Mouse (Mus musculus) stomach, embryonic 16.5 days (tissue): ENCODE data around the gene Fam83f. TPM values are rescaled to one million over a fixed set of nuclear protein-coding genes. Genes with fewer than 3 reads are reported as not detected.

Source experiments
- ATAC-seq: fragments of 200-750 bp; cut with Nextera tagmentation; 2 replicates; pipeline ENCODE4 v1.8.0; 2017; ENCODE audit warnings: moderate number of reproducible peaks, moderate TSS enrichment; ENCODE audit not compliant: insufficient read depth, low FRiP score
- H3K27ac ChIP-seq: fragments of 300-500 bp; sonication (generic); 2 replicates; pipeline ENCODE4 v1.5.1; 2014; ENCODE audit warnings: low read length
- H3K27me3 ChIP-seq: fragments of 300-500 bp; sonication (generic); 2 replicates; pipeline ENCODE4 v1.6.1; 2014; ENCODE audit warnings: low read length, control low read depth, mixed read lengths; ENCODE audit not compliant: control insufficient read depth, insufficient read depth
- H3K36me3 ChIP-seq: fragments of 300-500 bp; sonication (generic); 2 replicates; pipeline ENCODE4 v1.6.1; 2014; ENCODE audit warnings: low read length; ENCODE audit not compliant: control insufficient read depth, insufficient read depth
- H3K4me1 ChIP-seq: fragments of 300-500 bp; sonication (generic); 2 replicates; pipeline ENCODE4 v1.6.1; 2014; ENCODE audit warnings: low read length, control low read depth, mixed read lengths; ENCODE audit not compliant: control insufficient read depth, insufficient read depth
- H3K4me2 ChIP-seq: fragments of 300-500 bp; sonication (generic); 2 replicates; pipeline ENCODE4 v1.6.1; 2014; ENCODE audit warnings: low read depth, low read length, mixed read lengths
- H3K4me3 ChIP-seq: fragments of 300-500 bp; sonication (generic); replicated peaks from 2 replicates; pipeline ENCODE4 v1.5.1; 2014; ENCODE audit warnings: mild to moderate bottlenecking, low read length
- H3K9ac ChIP-seq: fragments of 300-500 bp; sonication (generic); 2 replicates; pipeline ENCODE4 v1.6.1; 2014; ENCODE audit warnings: low read length
- H3K9me3 ChIP-seq: fragments of 300-500 bp; sonication (generic); replicated peaks from 2 replicates; pipeline ENCODE4 v1.6.1; 2016; ENCODE audit warnings: low read length, control low read depth; ENCODE audit not compliant: control insufficient read depth
- WGBS: fragments of 180-500 bp; shearing (Covaris S2); extraction: QIAGEN DNeasy Blood & Tissue Kit; methylation state at CpG from one replicate; pipeline ENCODE4 v1.1.7; 2014; 5-methylcytosine and 5-hydroxymethylcytosine counted together
- polyA plus RNA-seq: library from polyadenylated mRNA; unstranded; fragments of >200 nt; fragmentation: Nextera tagmentation; extraction: Ambion mirVana; gene quantifications from 2 replicates; pipeline ENCODE4 v1.2.1, GENCODE M21; 2015

Fam83f gene
- polyA plus RNA-seq, 1 experiment from 2014 or later: 22.0 TPM

- WGBS: 66% methylated on average over 4 of the region's 4 CpGs
- H3K4me2 ChIP-seq: no peak overlapping the region
- H3K4me1 ChIP-seq: peaks cover 62% of the 10 kb centered on the region
- no peak for ATAC-seq
- H3K27ac ChIP-seq: peak overlapping the region; percentile 43; the same call in 1 of the 2 replicates
- 0 out of 2 replicates have a peak overlapping the region, but pooled peaks have one; percentile 12 for H3K9ac ChIP-seq
- H3K36me3 ChIP-seq: no peaks in the 10 kb centered on the region
- no peaks in the 10 kb centered on the region for H3K9me3 ChIP-seq
- H3K4me3 ChIP-seq: no peak overlapping the region
- no peaks in the 10 kb centered on the region for H3K27me3 ChIP-seq
These were observed 9.8 kb downstream of the Fam83f start for GRCm38 (mm10) chr15:80681466-80681881.

GRCm38 (mm10) chr15:80682343-80682742, 10.7 kb downstream of the Fam83f start:
- no peak overlapping the region for H3K4me3 ChIP-seq
- peaks cover 62% of the 10 kb centered on the region for H3K4me1 ChIP-seq
- H3K4me2 ChIP-seq: peak overlapping the region; percentile 7; the same call in 1 of the 2 replicates
- WGBS: 66% methylated on average over 8 of the region's 8 CpGs
- H3K27ac ChIP-seq: peak overlapping the region; percentile 73
- ATAC-seq: no peak
- H3K9ac ChIP-seq: no peak overlapping the region
- H3K9me3 ChIP-seq: no peaks in the 10 kb centered on the region
- no peaks in the 10 kb centered on the region for H3K36me3 ChIP-seq
- no peaks in the 10 kb centered on the region for H3K27me3 ChIP-seq

GRCm38 (mm10) chr15:80683151-80683550, 11.5 kb downstream of the Fam83f start:
- Histone ChIP-seq H3K27ac (peak overlapping the region; percentile 73), H3K4me2 (peak overlapping the region; percentile 26; the same call in 1 of the 2 replicates), H3K27me3 (no peaks in the 10 kb centered on the region), H3K4me3 (no peak overlapping the region), H3K9me3 (no peaks in the 10 kb centered on the region), H3K36me3 (no peaks in the 10 kb centered on the region), H3K4me1 (peaks cover 62% of the 10 kb centered on the region), H3K9ac (no peak overlapping the region)
- ATAC-seq: peak; percentile 85
- WGBS: 64% methylated on average over 6 of the region's 6 CpGs

- no peak for ATAC-seq
- Histone ChIP-seq H3K36me3 (no peaks in the 10 kb centered on the region), H3K27me3 (no peaks in the 10 kb centered on the region), H3K4me1 (peaks cover 57% of the 10 kb centered on the region), H3K27ac (peak overlapping the region; percentile 73), H3K4me3 (no peak overlapping the region), H3K9me3 (no peaks in the 10 kb centered on the region), H3K9ac (no peak overlapping the region), H3K4me2 (no peak overlapping the region)
- 65% methylated on average over 3 of the region's 3 CpGs for WGBS
These were observed 12.3 kb downstream of the Fam83f start for GRCm38 (mm10) chr15:80683990-80684389.

- no peak overlapping the region for H3K4me3 ChIP-seq
- H3K4me2 ChIP-seq: no peak overlapping the region
- H3K9ac ChIP-seq: no peak overlapping the region
- ATAC-seq: no peak
- H3K27me3 ChIP-seq: no peaks in the 10 kb centered on the region
- no peaks in the 10 kb centered on the region for H3K36me3 ChIP-seq
- H3K27ac ChIP-seq: no peak overlapping the region
- peaks cover 48% of the 10 kb centered on the region for H3K4me1 ChIP-seq
- 38% methylated on average over 8 of the region's 8 CpGs for WGBS
- no peaks in the 10 kb centered on the region for H3K9me3 ChIP-seq
These were observed 13.3 kb downstream of the Fam83f start for GRCm38 (mm10) chr15:80684786-80685602.

- H3K9me3 ChIP-seq: no peaks in the 10 kb centered on the region
- ATAC-seq: no peak
- peaks cover 43% of the 10 kb centered on the region for H3K4me1 ChIP-seq
- no peak overlapping the region for H3K4me2 ChIP-seq
- no peaks in the 10 kb centered on the region for H3K36me3 ChIP-seq
- H3K27me3 ChIP-seq: no peaks in the 10 kb centered on the region
- no peak overlapping the region for H3K4me3 ChIP-seq
- no peak overlapping the region for H3K27ac ChIP-seq
- 44% methylated on average over 7 of the region's 7 CpGs for WGBS
- no peak overlapping the region for H3K9ac ChIP-seq
These were observed 13.9 kb downstream of the Fam83f start for GRCm38 (mm10) chr15:80685603-80685895.

GRCm38 (mm10) chr15:80688536-80688935, 16.9 kb downstream of the Fam83f start:
- no peak overlapping the region for H3K4me3 ChIP-seq
- 60% methylated on average over 7 of the region's 7 CpGs for WGBS
- ATAC-seq: no peak
- no peaks in the 10 kb centered on the region for H3K36me3 ChIP-seq
- no peak overlapping the region for H3K27ac ChIP-seq
- peaks cover 19% of the 10 kb centered on the region for H3K4me1 ChIP-seq
- H3K9ac ChIP-seq: no peak overlapping the region
- H3K27me3 ChIP-seq: no peaks in the 10 kb centered on the region
- no peak overlapping the region for H3K4me2 ChIP-seq
- H3K9me3 ChIP-seq: no peaks in the 10 kb centered on the region

- H3K27ac ChIP-seq: no peak overlapping the region
- no peak for ATAC-seq
- H3K4me3 ChIP-seq: no peak overlapping the region
- H3K4me1 ChIP-seq: 0 out of 2 replicates have a peak, but pooled peaks cover 2% of the 10 kb centered on the region
- no peaks in the 10 kb centered on the region for H3K9me3 ChIP-seq
- no peaks in the 10 kb centered on the region for H3K36me3 ChIP-seq
- H3K4me2 ChIP-seq: no peak overlapping the region
- no peak overlapping the region for H3K9ac ChIP-seq
- H3K27me3 ChIP-seq: no peaks in the 10 kb centered on the region
- WGBS: 59% methylated on average over 3 of the region's 3 CpGs
These were observed 21.8 kb downstream of the Fam83f start for GRCm38 (mm10) chr15:80693492-80693891.

- WGBS: 33% methylated on average over 11 of the region's 11 CpGs
- Histone ChIP-seq H3K4me2 (no peak overlapping the region), H3K27me3 (no peaks in the 10 kb centered on the region), H3K9ac (0 out of 2 replicates have a peak overlapping the region, but pooled peaks have one; percentile 9), H3K27ac (no peak overlapping the region), H3K36me3 (no peaks in the 10 kb centered on the region), H3K9me3 (no peaks in the 10 kb centered on the region), H3K4me3 (no peak overlapping the region), H3K4me1 (0 out of 2 replicates have a peak, but pooled peaks cover 2% of the 10 kb centered on the region)
- ATAC-seq: no peak
These were observed 22.7 kb downstream of the Fam83f start for GRCm38 (mm10) chr15:80694125-80694910.
